Mouse (Mus musculus) kidney, embryonic 14.5 days (tissue): ENCODE measurements at regions not wholly inside any gene's neighbourhood (a gene's known extent, or its start where the extent isn't known, plus 50 kb on each side); places are given as distances from the start of the nearest gene placed in this dataset.

Experiments
- ATAC-seq: fragments of 200-750 bp; cut with Nextera tagmentation; 2 replicates; pipeline ENCODE4 v1.8.0; 2017; ENCODE audit warnings: moderate number of reproducible peaks, mild to moderate bottlenecking, moderate TSS enrichment, moderate library complexity; ENCODE audit not compliant: low FRiP score, low TSS enrichment
- H3K27ac ChIP-seq: fragments of 300-500 bp; sonication (generic); 2 replicates; pipeline ENCODE4 v1.5.1; 2014; ENCODE audit warnings: low read depth, mild to moderate bottlenecking, low read length, moderate library complexity, mixed read lengths
- H3K27me3 ChIP-seq: fragments of 300-500 bp; sonication (generic); 2 replicates; pipeline ENCODE4 v1.6.1; 2014; ENCODE audit warnings: mild to moderate bottlenecking, low read length; ENCODE audit not compliant: control insufficient read depth, insufficient read depth
- H3K36me3 ChIP-seq: fragments of 300-500 bp; sonication (generic); 2 replicates; pipeline ENCODE4 v1.6.1; 2014; ENCODE audit warnings: low read length, mixed read lengths; ENCODE audit not compliant: control insufficient read depth, insufficient read depth
- H3K4me1 ChIP-seq: fragments of 300-500 bp; sonication (generic); 2 replicates; pipeline ENCODE4 v1.6.1; 2014; ENCODE audit warnings: low read length, mixed read lengths; ENCODE audit not compliant: control insufficient read depth, insufficient read depth
- H3K4me2 ChIP-seq: fragments of 300-500 bp; sonication (generic); replicated peaks from 2 replicates; pipeline ENCODE4 v1.6.1; 2014; ENCODE audit warnings: low read depth, mild to moderate bottlenecking, low read length
- H3K4me3 ChIP-seq: fragments of 300-500 bp; sonication (generic); 2 replicates; pipeline ENCODE4 v1.5.1; 2014; ENCODE audit warnings: mild to moderate bottlenecking, low read length
- H3K9ac ChIP-seq: fragments of 300-500 bp; sonication (generic); 2 replicates; pipeline ENCODE4 v1.6.1; 2014; ENCODE audit warnings: low read depth, mild to moderate bottlenecking, low read length, moderate library complexity
- H3K9me3 ChIP-seq: fragments of 300-500 bp; sonication (generic); 2 replicates; pipeline ENCODE4 v1.6.1; 2016; ENCODE audit warnings: low read length; ENCODE audit not compliant: control insufficient read depth
- WGBS: fragments of 180-500 bp; shearing (Covaris S2); extraction: QIAGEN DNeasy Blood & Tissue Kit; methylation state at CpG from one replicate; pipeline ENCODE4 v1.1.7; 2014; 5-methylcytosine and 5-hydroxymethylcytosine counted together

GRCm38 (mm10) chr8:93591608-93592301, 56.1 kb upstream of the Ces5a start:
- no peaks in the 10 kb centered on the region for H3K4me1 ChIP-seq
- 44% methylated on average over 9 of the region's 9 CpGs for WGBS

GRCm38 (mm10) chr8:93592302-93592651, 56.6 kb upstream of the Ces5a start:
- H3K9ac ChIP-seq, result no peak overlapping the region
- WGBS, result 26% methylated on average over 3 of the region's 3 CpGs
- H3K27ac ChIP-seq, result no peak overlapping the region
- no peak overlapping the region for H3K4me3 ChIP-seq
- H3K27me3 ChIP-seq, result no peaks in the 10 kb centered on the region
- no peaks in the 10 kb centered on the region for H3K36me3 ChIP-seq
- H3K9me3 ChIP-seq, result no peaks in the 10 kb centered on the region
- ATAC-seq, result no peak
- H3K4me2 ChIP-seq, result no peak overlapping the region
- no peaks in the 10 kb centered on the region for H3K4me1 ChIP-seq

More at GRCm38 (mm10) chr8:93591608-93592301, 56.1 kb upstream of the Ces5a start:
- peak; percentile 80 for ATAC-seq
- Histone ChIP-seq H3K9ac (no peak overlapping the region), H3K27ac (no peak overlapping the region), H3K27me3 (no peaks in the 10 kb centered on the region), H3K4me2 (no peak overlapping the region), H3K9me3 (no peaks in the 10 kb centered on the region), H3K4me3 (no peak overlapping the region), H3K36me3 (no peaks in the 10 kb centered on the region)

- H3K4me2 ChIP-seq, result no peak overlapping the region
- H3K27ac ChIP-seq, result no peak overlapping the region
- no peaks in the 10 kb centered on the region for H3K27me3 ChIP-seq
- H3K9ac ChIP-seq, result no peak overlapping the region
- no peak for ATAC-seq
- 29% methylated on average over 11 of the region's 11 CpGs for WGBS
- H3K4me3 ChIP-seq, result no peak overlapping the region
- H3K9me3 ChIP-seq, result no peaks in the 10 kb centered on the region
- H3K4me1 ChIP-seq, result no peaks in the 10 kb centered on the region
- no peaks in the 10 kb centered on the region for H3K36me3 ChIP-seq
These were observed 63.0 kb upstream of the Ces5a start for GRCm38 (mm10) chr8:93598613-93599121.

GRCm38 (mm10) chr8:93599306-93599705, 63.7 kb upstream of the Ces5a start:
- WGBS, result 75% methylated on average over 9 of the region's 9 CpGs
- no peak overlapping the region for H3K9ac ChIP-seq
- no peaks in the 10 kb centered on the region for H3K27me3 ChIP-seq
- no peak overlapping the region for H3K4me2 ChIP-seq
- no peak overlapping the region for H3K27ac ChIP-seq
- no peaks in the 10 kb centered on the region for H3K4me1 ChIP-seq
- H3K4me3 ChIP-seq, result no peak overlapping the region
- no peak for ATAC-seq
- no peaks in the 10 kb centered on the region for H3K36me3 ChIP-seq
- H3K9me3 ChIP-seq, result no peaks in the 10 kb centered on the region

GRCm38 (mm10) chr8:93599776-93600175, 64.1 kb upstream of the Ces5a start:
- no peaks in the 10 kb centered on the region for H3K27me3 ChIP-seq
- no peak overlapping the region for H3K27ac ChIP-seq
- no peaks in the 10 kb centered on the region for H3K36me3 ChIP-seq
- H3K9me3 ChIP-seq, result no peaks in the 10 kb centered on the region
- no peak overlapping the region for H3K4me3 ChIP-seq
- no peak for ATAC-seq
- WGBS, result 48% methylated on average over 8 of the region's 8 CpGs
- no peak overlapping the region for H3K9ac ChIP-seq
- no peak overlapping the region for H3K4me2 ChIP-seq
- no peaks in the 10 kb centered on the region for H3K4me1 ChIP-seq

GRCm38 (mm10) chr8:93626807-93627526, 91.3 kb upstream of the Ces5a start:
- 33% methylated on average over 18 of the region's 18 CpGs for WGBS
- no peaks in the 10 kb centered on the region for H3K9me3 ChIP-seq
- no peak overlapping the region for H3K4me3 ChIP-seq

GRCm38 (mm10) chr8:93627626-93628025, 92.0 kb upstream of the Ces5a start:
- H3K36me3 ChIP-seq, result no peaks in the 10 kb centered on the region
- no peak for ATAC-seq
- H3K4me1 ChIP-seq, result no peaks in the 10 kb centered on the region
- no peak overlapping the region for H3K4me3 ChIP-seq
- no peaks in the 10 kb centered on the region for H3K9me3 ChIP-seq
- no peak overlapping the region for H3K9ac ChIP-seq
- H3K27me3 ChIP-seq, result no peaks in the 10 kb centered on the region
- 82% methylated on average over 6 of the region's 6 CpGs for WGBS
- no peak overlapping the region for H3K27ac ChIP-seq
- H3K4me2 ChIP-seq, result no peak overlapping the region

More at GRCm38 (mm10) chr8:93626807-93627526, 91.3 kb upstream of the Ces5a start:
- no peak overlapping the region; the same call in 1 of the 2 replicates for H3K4me2 ChIP-seq
- peak; percentile 80 for ATAC-seq
- H3K27me3 ChIP-seq, result no peaks in the 10 kb centered on the region
- no peaks in the 10 kb centered on the region for H3K4me1 ChIP-seq
- H3K9ac ChIP-seq, result no peak overlapping the region
- H3K27ac ChIP-seq, result no peak overlapping the region
- H3K36me3 ChIP-seq, result no peaks in the 10 kb centered on the region

GRCm38 (mm10) chr8:93632896-93633295, 97.3 kb upstream of the Ces5a start:
- whole genome bisulfite sequencing, result 46% methylated on average over 8 of the region's 8 CpGs

GRCm38 (mm10) chr8:93642770-93643169, 107.1 kb upstream of the Ces5a start:
- Histone ChIP-seq H3K4me3 (no peak overlapping the region), H3K4me1 (no peaks in the 10 kb centered on the region), H3K27ac (no peak overlapping the region), H3K4me2 (no peak overlapping the region), H3K36me3 (no peaks in the 10 kb centered on the region), H3K9me3 (no peaks in the 10 kb centered on the region), H3K9ac (no peak overlapping the region), H3K27me3 (no peaks in the 10 kb centered on the region)
- ATAC-seq, result no peak
- 58% methylated on average over 2 of the region's 2 CpGs for WGBS

More at GRCm38 (mm10) chr8:93632896-93633295, 97.3 kb upstream of the Ces5a start:
- Histone ChIP-seq H3K4me3 (no peak overlapping the region), H3K27me3 (no peaks in the 10 kb centered on the region), H3K9me3 (no peaks in the 10 kb centered on the region), H3K27ac (no peak overlapping the region), H3K9ac (no peak overlapping the region), H3K4me1 (no peaks in the 10 kb centered on the region), H3K4me2 (no peak overlapping the region), H3K36me3 (no peaks in the 10 kb centered on the region)
- ATAC-seq, result no peak
